Mouse (Mus musculus): Measurements from ENCODE around the gene Ppy.

Ppy gene

GRCm38 (mm10) chr11:102101219-102101618, at the start of gene Ppy:
Ppy (minus strand) TSS chr11:102101319.
- no peak for DNase-seq (ENCODE audit: low read depth, low spot score)

GRCm38 (mm10) chr11:102147213-102147989, 46.3 kb upstream of the Ppy start:
- no peak for DNase-seq (ENCODE audit: low read depth, low spot score)

DNA sequence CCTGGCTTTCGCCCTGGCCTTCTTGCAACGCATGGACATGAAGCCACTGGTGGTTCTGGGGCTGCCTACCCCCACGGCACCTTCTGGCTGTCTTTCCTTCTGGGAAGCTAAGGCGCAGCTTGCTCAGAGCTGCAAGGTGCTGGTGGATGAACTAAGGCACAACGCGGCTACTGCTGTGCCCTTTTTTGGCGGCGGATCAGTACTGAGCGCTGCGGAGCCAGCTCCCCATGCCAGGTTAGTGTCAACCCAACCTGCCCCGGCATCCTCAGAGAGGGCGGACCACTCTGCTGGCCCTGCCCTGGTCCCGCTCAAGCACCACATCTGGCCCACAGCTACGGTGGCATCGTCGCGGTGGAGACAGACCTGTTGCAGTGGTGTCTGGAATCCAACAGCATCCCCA, 45.4 kb upstream of the Ppy start:
- no peak for DNase-seq (ENCODE audit: low read depth, low spot score)

DNA sequence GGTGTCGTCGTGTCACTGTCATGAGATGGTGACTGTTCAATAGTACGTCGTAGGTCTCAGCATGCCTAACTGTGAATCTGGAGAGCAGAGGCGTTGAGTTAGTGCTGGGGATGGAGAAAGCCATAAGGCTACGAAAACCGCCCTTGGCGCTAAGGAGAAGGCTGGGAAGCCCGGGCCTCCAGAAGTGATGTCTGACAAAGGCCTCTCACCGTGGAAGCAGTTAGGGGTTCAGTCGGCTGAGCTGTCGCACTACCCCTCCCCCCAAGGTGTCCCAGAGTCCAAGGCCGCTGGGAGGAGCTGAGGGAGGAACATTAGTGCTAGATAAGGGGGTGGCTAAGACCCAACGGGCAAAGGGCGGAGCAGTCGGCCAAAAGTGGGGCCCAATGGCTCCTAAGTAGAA, 44.9 kb upstream of the Ppy start:
- DNase-seq (ENCODE audit: low read depth, low spot score), result no peak

DNA sequence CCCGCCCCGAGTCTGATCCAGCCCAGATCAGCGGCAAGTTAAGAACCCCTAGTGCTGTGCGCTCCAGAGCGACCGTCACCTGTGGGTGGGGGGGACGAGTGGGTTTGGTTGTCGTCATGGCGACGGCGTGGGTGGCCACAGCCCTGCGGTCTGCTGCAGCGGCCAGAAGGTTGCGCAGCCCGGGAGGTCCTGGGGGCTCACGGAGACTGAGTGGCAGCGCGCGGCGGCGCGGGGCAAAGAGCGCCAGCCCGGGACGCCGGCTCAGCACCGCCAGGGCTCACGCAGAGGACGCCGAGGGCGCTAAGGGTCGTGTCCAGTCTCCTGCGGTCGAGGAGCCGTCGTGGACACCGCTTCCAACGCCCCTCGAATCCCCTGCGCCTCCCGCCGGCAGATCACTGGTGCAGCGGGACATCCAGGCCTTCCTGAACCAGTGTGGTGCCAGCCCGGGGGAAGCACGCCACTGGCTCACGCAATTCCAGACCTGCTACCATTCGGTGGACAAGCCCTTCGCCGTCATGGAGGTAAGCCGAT, 44.4 kb upstream of the Ppy start, which contains the start of gene Nags:
TSS of gene Nags (plus strand) at position 43 of the 531 bp plus-strand sequence.
- no peak for DNase-seq (ENCODE audit: low read depth, low spot score)

- DNase-seq (ENCODE audit: low read depth, low spot score), result no peak
These were observed 43.9 kb upstream of the Ppy start for GRCm38 (mm10) chr11:102144957-102145470.

DNA sequence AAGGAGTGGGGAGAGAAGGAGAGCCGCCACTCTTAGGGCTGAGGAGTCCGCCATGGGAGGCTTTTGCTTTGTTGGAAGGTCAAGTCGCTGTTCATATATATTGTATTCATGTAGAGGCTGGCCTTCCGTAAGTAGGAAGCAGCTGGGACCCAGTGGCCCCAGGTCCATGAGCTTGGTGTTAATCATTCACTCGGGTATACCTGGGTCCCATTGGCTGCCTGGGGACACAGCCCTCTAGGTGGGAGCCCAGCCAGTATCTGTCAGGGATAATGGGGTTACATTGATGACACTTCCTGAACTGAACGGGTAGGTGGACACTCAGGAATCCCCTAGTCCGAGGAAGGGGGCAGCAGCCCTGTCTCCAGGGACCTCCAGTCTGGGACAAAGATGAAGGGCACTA, 41.2 kb upstream of the Ppy start:
- DNase-seq (ENCODE audit: low read depth, low spot score), result no peak

DNA sequence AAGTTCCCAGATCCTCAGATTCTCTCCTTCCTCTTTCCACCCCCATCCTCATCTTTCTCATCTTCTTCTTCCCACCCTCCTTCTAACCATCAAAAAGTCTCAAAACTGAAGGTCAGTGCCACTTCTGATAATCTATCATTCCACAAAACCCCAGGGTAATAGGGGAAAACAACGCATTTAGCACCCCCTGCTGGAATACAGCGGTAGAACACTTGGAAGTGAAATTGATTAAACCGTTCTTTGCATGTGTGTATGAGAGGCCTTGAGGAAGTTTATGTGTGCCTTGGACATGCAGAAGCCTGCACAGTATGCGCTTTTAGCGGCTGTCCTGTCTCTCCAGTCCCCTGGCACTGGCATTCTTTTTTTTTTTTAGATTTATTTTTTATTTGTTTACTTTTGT, 39.4 kb upstream of the Ppy start:
- DNase-seq (ENCODE audit: low read depth, low spot score), result peak; percentile 78

GRCm38 (mm10) chr11:102138447-102138740, 37.3 kb upstream of the Ppy start:
- DNase-seq (ENCODE audit: low read depth, low spot score), result peak; percentile 80

- DNase-seq (ENCODE audit: low read depth, low spot score), result no peak
These were observed 36.7 kb upstream of the Ppy start for GRCm38 (mm10) chr11:102137625-102138446.

- no peak for DNase-seq (ENCODE audit: low read depth, low spot score)
These were observed 33.4 kb upstream of the Ppy start for GRCm38 (mm10) chr11:102134516-102134915.

GRCm38 (mm10) chr11:102117386-102117785, 16.3 kb upstream of the Ppy start:
- DNase-seq (ENCODE audit: low read depth, low spot score), result no peak

- no peak for DNase-seq (ENCODE audit: low read depth, low spot score)
These were observed 15.1 kb upstream of the Ppy start for GRCm38 (mm10) chr11:102116241-102116640.

DNA sequence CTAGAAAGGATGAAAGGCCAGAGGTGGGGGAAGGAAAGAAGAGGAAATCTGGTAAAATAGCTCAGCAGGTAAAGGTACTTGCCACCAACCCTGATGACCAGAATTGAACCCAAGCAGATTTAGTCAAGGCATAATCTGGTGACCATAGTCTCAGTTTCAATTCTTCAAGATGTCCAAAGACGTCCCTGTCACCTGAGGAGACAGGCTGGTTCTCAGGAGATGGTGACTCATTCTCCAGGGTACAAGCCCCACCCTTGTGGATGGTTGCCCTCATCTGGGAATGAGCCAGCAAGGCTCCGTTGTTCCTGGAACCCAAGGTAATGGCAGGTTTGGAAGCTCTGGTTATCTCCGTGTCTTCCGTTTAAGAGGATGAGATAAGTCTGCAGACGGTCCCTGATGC, 10.5 kb upstream of the Ppy start:
- no peak for DNase-seq (ENCODE audit: low read depth, low spot score)

- no peak for DNase-seq (ENCODE audit: low read depth, low spot score)
These were observed 6.6 kb upstream of the Ppy start, which contains the start of gene Pyy for GRCm38 (mm10) chr11:102107732-102108131. Pyy (minus strand) TSS chr11:102107832.

DNA sequence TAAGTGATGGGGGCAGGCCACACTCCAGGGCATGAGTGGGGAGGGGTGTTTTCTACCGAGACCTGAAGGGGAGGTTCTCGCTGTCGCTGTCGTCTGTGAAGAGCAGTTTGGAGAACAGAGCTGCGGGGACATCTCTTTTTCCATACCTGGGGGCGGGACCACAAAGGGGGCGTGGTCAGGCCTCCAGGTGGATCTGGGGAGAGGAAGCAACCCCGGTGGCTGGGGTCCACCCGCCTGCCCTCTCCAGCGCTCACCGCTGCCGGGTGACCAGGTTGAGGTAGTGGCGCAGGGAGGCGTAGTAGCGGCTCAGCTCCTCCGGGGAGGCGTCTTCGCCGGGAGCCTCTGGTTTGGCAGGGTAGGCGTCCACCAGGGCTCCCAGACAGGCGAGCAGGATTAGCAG, 5.8 kb upstream of the Ppy start:
- DNase-seq (ENCODE audit: low read depth, low spot score), result no peak

GRCm38 (mm10) chr11:102102485-102103258, 1.6 kb upstream of the Ppy start:
- peak; percentile 72 for DNase-seq (ENCODE audit: low read depth, low spot score)

GRCm38 (mm10) chr11:102096887-102097391, 4.2 kb downstream of the Ppy start:
- peak; percentile 80 for DNase-seq (ENCODE audit: low read depth, low spot score)

DNA sequence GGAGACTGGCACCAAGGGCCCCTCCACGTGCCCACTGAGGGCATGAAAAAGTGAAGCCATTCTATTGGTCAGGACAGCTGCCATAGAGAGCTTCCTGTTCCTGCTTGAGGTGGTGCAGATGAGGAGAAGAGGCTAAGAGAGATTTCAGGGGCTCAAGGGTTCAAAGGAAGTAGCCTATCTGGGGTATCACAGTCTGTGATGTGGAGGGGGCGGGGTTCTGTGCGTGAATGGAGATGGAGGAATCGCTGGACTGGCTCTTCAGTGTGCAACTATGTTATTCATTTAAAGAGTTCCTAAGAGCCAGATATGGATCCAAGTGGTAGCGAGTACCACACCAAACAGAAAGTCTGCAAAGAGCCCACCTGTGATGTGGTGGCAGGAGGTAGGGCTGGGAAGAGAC, 4.7 kb downstream of the Ppy start:
- DNase-seq (ENCODE audit: low read depth, low spot score), result no peak

DNA sequence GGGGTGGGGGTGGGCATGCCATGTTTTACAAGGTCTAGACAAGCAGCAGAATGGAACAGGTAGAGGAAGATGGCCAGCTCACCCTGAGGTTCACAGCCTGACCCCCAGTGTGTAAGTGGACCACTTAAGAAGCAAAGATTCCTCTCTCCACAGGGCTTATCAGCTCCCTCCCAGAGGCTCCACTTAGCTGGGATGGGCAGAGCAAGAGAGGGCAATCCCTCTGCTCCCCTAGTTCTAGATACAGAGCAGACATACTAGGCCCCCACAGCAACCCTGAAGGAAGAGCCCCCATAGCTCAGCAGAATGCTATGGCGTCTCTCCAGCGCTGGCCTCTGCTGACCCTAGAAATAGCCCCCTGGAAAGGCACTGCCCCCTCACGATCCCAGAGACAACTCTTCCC, 5.4 kb downstream of the Ppy start:
- DNase-seq (ENCODE audit: low read depth, low spot score), result no peak

- DNase-seq (ENCODE audit: low read depth, low spot score), result peak; percentile 73
These were observed 11.9 kb downstream of the Ppy start for GRCm38 (mm10) chr11:102089088-102089808.
